Mouse (Mus musculus): Measurements from ENCODE around the gene Hat1. TPM values are rescaled to one million over a fixed set of nuclear protein-coding genes. Genes with fewer than 3 reads are reported as not detected.

The Hat1 gene
- total and polyA plus RNA-seq, 3 experiments: 91.6 to 292 (median 167) TPM

- peaks cover 13 to 22% of the 10 kb centered on the region in 2 experiments for H3K4me1 ChIP-seq (ENCODE audit: control insufficient read depth in 1 of 2, insufficient read depth in 2 of 2)
- no peak overlapping the region for H3K4me2 ChIP-seq (ENCODE audit: insufficient read depth, low read depth, poor library complexity, severe bottlenecking)
- no peak overlapping the region for H3K9ac ChIP-seq (ENCODE audit: insufficient read depth, low read depth)
- no peak overlapping the region for H3K4me3 ChIP-seq (replicated peaks in 1 of 3; ENCODE audit: low read depth in 2 of 3, low read length in 2 of 3, poor library complexity in 1 of 3)
- H3K27me3 ChIP-seq (replicated peaks): no peaks in the 10 kb centered on the region
- no peaks in the 10 kb centered on the region for H3K9me3 ChIP-seq (replicated peaks; ENCODE audit: low read length)
- no peak overlapping the region for H3K27ac ChIP-seq (ENCODE audit: insufficient read depth, low read depth)
- peaks cover 0 to 45% of the 10 kb centered on the region in 2 experiments for H3K36me3 ChIP-seq (replicated peaks in 1 of 2; ENCODE audit: control insufficient read depth in 1 of 2, insufficient read depth in 1 of 2, low read length in 1 of 2)
- in situ Hi-C loops (cut with MboI; ENCODE audit: low pct_ligation_motif_present, low pct_unique_long_range_greater_than_20kb, low sequenced_read_pairs) (no loop called here), dilution Hi-C loops (cut with MboI; ENCODE audit: extremely low pct_ligation_motif_present, extremely low pct_unique_long_range_greater_than_20kb, low sequenced_read_pairs) (no loop called here)
- TF ChIP-seq ZC3H11A (IDR thresholded peaks at IDR 0.05; ENCODE audit: low read depth, low read length) (no peak), GABPA (IDR thresholded peaks at IDR 0.05; ENCODE audit: insufficient replicate concordance, low read depth, low read length) (no peak), E2F4 (IDR thresholded peaks at IDR 0.05; ENCODE audit: insufficient replicate concordance, low read depth, low read length) (no peak), TCF12 (IDR thresholded peaks at IDR 0.05; ENCODE audit: low read depth, low read length) (no peak), POLR2AphosphoS2 (IDR thresholded peaks at IDR 0.05; ENCODE audit: low read depth, low read length) (no peak)
- peaks cover 7% of the 10 kb centered on the region for H3K79me2 ChIP-seq (replicated peaks; ENCODE audit: control insufficient read depth, extremely low read depth, insufficient read depth, poor library complexity, severe bottlenecking)
- DNase-seq (ENCODE audit: extremely low read depth): no peak
These were observed 37.1 kb upstream of the Hat1 start for GRCm38 (mm10) chr2:71351727-71351987.

- no peak overlapping the region for H3K9ac ChIP-seq (ENCODE audit: insufficient read depth, low read depth)
- peak overlapping the region; percentile 27; the same call in 1 of the 2 replicates for H3K27ac ChIP-seq (ENCODE audit: insufficient read depth, low read depth)
These were observed 35.3 kb upstream of the Hat1 start for GRCm38 (mm10) chr2:71353306-71354054.

More at GRCm38 (mm10) chr2:71353306-71354054, 35.3 kb upstream of the Hat1 start:
- Histone ChIP-seq H3K79me2 (replicated peaks; ENCODE audit: control insufficient read depth, extremely low read depth, insufficient read depth, poor library complexity, severe bottlenecking) (peaks cover 7% of the 10 kb centered on the region), H3K4me2 (ENCODE audit: insufficient read depth, low read depth, poor library complexity, severe bottlenecking) (peak overlapping the region; percentile 65), H3K4me3 (replicated peaks in 1 of 3; ENCODE audit: low read depth in 2 of 3, low read length in 2 of 3, poor library complexity in 1 of 3) (no peak overlapping the region), H3K27me3 (replicated peaks) (no peaks in the 10 kb centered on the region), H3K4me1 (ENCODE audit: control insufficient read depth in 1 of 2, insufficient read depth in 2 of 2) (peaks cover 13 to 25% of the 10 kb centered on the region in 2 experiments), H3K9me3 (replicated peaks; ENCODE audit: low read length) (no peaks in the 10 kb centered on the region), H3K36me3 (replicated peaks in 1 of 2; ENCODE audit: control insufficient read depth in 1 of 2, insufficient read depth in 1 of 2, low read length in 1 of 2) (peaks cover 5 to 45% of the 10 kb centered on the region in 2 experiments)
- DNase-seq (ENCODE audit: extremely low read depth): peak; percentile 82
- TF ChIP-seq RAD21 (IDR thresholded peaks at IDR 0.05; ENCODE audit: low read depth, low read length) (no peak), USF1 (IDR thresholded peaks at IDR 0.05; ENCODE audit: low read depth, low read length) (no peak), CHD2 (IDR thresholded peaks at IDR 0.05; ENCODE audit: low read length) (peak; percentile 72; the same call in 1 of the 2 replicates), TBP (conservative IDR thresholded peaks at IDR 0.05; ENCODE audit: low read depth, low read length) (no peak), E2F4 (IDR thresholded peaks at IDR 0.05; ENCODE audit: insufficient replicate concordance, low read depth, low read length) (no peak), POLR2AphosphoS2 (IDR thresholded peaks at IDR 0.05; ENCODE audit: low read depth, low read length) (no peak), MEF2A (IDR thresholded peaks at IDR 0.05; ENCODE audit: borderline replicate concordance, low read depth, low read length) (no peak), NELFE (IDR thresholded peaks at IDR 0.05; ENCODE audit: low read depth, low read length) (peak; percentile 41; the same call in 1 of the 2 replicates), ZMIZ1 (IDR thresholded peaks at IDR 0.05; ENCODE audit: low read depth, low read length) (no peak), USF2 (conservative IDR thresholded peaks at IDR 0.05; ENCODE audit: low read depth, low read length) (no peak), MXI1 (IDR thresholded peaks at IDR 0.05; ENCODE audit: low read depth, low read length) (no peak), MAZ (IDR thresholded peaks at IDR 0.05; ENCODE audit: low read depth, low read length) (no peak), PAX5 (IDR thresholded peaks at IDR 0.05; ENCODE audit: low read length) (no peak), RCOR1 (conservative IDR thresholded peaks at IDR 0.05; ENCODE audit: low read depth, low read length) (no peak), MAFK (IDR thresholded peaks at IDR 0.05; ENCODE audit: insufficient replicate concordance, low read length) (no peak), ZNF384 (IDR thresholded peaks at IDR 0.05; ENCODE audit: low read depth, low read length) (no peak), TCF12 (IDR thresholded peaks at IDR 0.05; ENCODE audit: low read depth, low read length) (no peak; the same call in 1 of the 2 replicates), ELF1 (IDR thresholded peaks at IDR 0.05; ENCODE audit: low read depth, low read length) (no peak), NRF1 (IDR thresholded peaks at IDR 0.05; ENCODE audit: low read depth, low read length) (no peak), ZKSCAN1 (IDR thresholded peaks at IDR 0.05; ENCODE audit: borderline replicate concordance, low read depth, low read length) (no peak), ZC3H11A (IDR thresholded peaks at IDR 0.05; ENCODE audit: low read depth, low read length) (no peak), HCFC1 (IDR thresholded peaks at IDR 0.05; ENCODE audit: low read depth, low read length) (no peak), UBTF (IDR thresholded peaks at IDR 0.05; ENCODE audit: low read depth, low read length) (no peak), ETS1 (conservative IDR thresholded peaks at IDR 0.05; ENCODE audit: low read depth, low read length) (0 out of 2 replicates have a peak, but pooled peaks have one; percentile 15), CHD1 (IDR thresholded peaks at IDR 0.05; ENCODE audit: low read depth, low read length) (no peak), IRF4 (IDR thresholded peaks at IDR 0.05; ENCODE audit: low read depth, low read length) (no peak), BHLHE40 (IDR thresholded peaks at IDR 0.05; ENCODE audit: low read depth, low read length) (peak; percentile 58; the same call in 1 of the 2 replicates), GABPA (IDR thresholded peaks at IDR 0.05; ENCODE audit: insufficient replicate concordance, low read depth, low read length) (no peak)
- in situ Hi-C loops (cut with MboI; ENCODE audit: low pct_ligation_motif_present, low pct_unique_long_range_greater_than_20kb, low sequenced_read_pairs): no loop called here
- dilution Hi-C loops (cut with MboI; ENCODE audit: extremely low pct_ligation_motif_present, extremely low pct_unique_long_range_greater_than_20kb, low sequenced_read_pairs): no loop called here
